Mouse (Mus musculus): ENCODE data around the gene Wfdc1.

Wfdc1 gene

GRCm38 (mm10) chr8:119666219-119666951 is at the start of gene Wfdc1:
Gene Wfdc1, plus strand, starts transcription at chr8:119666365.
- no peak for DNase-seq (ENCODE audit: extremely low read depth, insufficient read length, low spot score)

- DNase-seq (ENCODE audit: extremely low read depth, insufficient read length, low spot score): no peak
Observed at GRCm38 (mm10) chr8:119616811-119617210, 49.4 kb upstream of the Wfdc1 start.

GRCm38 (mm10) chr8:119617586-119617985 is 48.6 kb upstream of the Wfdc1 start:
- no peak for DNase-seq (ENCODE audit: extremely low read depth, insufficient read length, low spot score)

- no peak for DNase-seq (ENCODE audit: extremely low read depth, insufficient read length, low spot score)
Observed at GRCm38 (mm10) chr8:119618887-119619286, 47.3 kb upstream of the Wfdc1 start.

- no peak for DNase-seq (ENCODE audit: extremely low read depth, insufficient read length, low spot score)
Observed at GRCm38 (mm10) chr8:119620116-119620840, 45.9 kb upstream of the Wfdc1 start.

- no peak for DNase-seq (ENCODE audit: extremely low read depth, insufficient read length, low spot score)
Observed at GRCm38 (mm10) chr8:119620848-119621465, 45.2 kb upstream of the Wfdc1 start.

- no peak for DNase-seq (ENCODE audit: extremely low read depth, insufficient read length, low spot score)
Observed at GRCm38 (mm10) chr8:119622555-119622954, 43.6 kb upstream of the Wfdc1 start.

- DNase-seq (ENCODE audit: extremely low read depth, insufficient read length, low spot score): no peak
Observed at GRCm38 (mm10) chr8:119623061-119623460, 43.1 kb upstream of the Wfdc1 start.

GRCm38 (mm10) chr8:119623744-119624143 is 42.4 kb upstream of the Wfdc1 start:
- no peak for DNase-seq (ENCODE audit: extremely low read depth, insufficient read length, low spot score)

GRCm38 (mm10) chr8:119624916-119625315 is 41.2 kb upstream of the Wfdc1 start:
- DNase-seq (ENCODE audit: extremely low read depth, insufficient read length, low spot score): no peak

GRCm38 (mm10) chr8:119625788-119626187 is 40.4 kb upstream of the Wfdc1 start:
- DNase-seq (ENCODE audit: extremely low read depth, insufficient read length, low spot score): no peak

- no peak for DNase-seq (ENCODE audit: extremely low read depth, insufficient read length, low spot score)
Observed at GRCm38 (mm10) chr8:119627199-119627598, 39.0 kb upstream of the Wfdc1 start.

- DNase-seq (ENCODE audit: extremely low read depth, insufficient read length, low spot score): no peak
Observed at GRCm38 (mm10) chr8:119627613-119628359, 38.4 kb upstream of the Wfdc1 start.

- DNase-seq (ENCODE audit: extremely low read depth, insufficient read length, low spot score): no peak
Observed at GRCm38 (mm10) chr8:119630841-119631240, 35.3 kb upstream of the Wfdc1 start.

- no peak for DNase-seq (ENCODE audit: extremely low read depth, insufficient read length, low spot score)
Observed at GRCm38 (mm10) chr8:119632246-119632645, 33.9 kb upstream of the Wfdc1 start.

- no peak for DNase-seq (ENCODE audit: extremely low read depth, insufficient read length, low spot score)
Observed at GRCm38 (mm10) chr8:119632909-119633308, 33.3 kb upstream of the Wfdc1 start.

GRCm38 (mm10) chr8:119634616-119635336 is 31.4 kb upstream of the Wfdc1 start:
- no peak for DNase-seq (ENCODE audit: extremely low read depth, insufficient read length, low spot score)

- DNase-seq (ENCODE audit: extremely low read depth, insufficient read length, low spot score): no peak
Observed at GRCm38 (mm10) chr8:119635378-119635777, 30.8 kb upstream of the Wfdc1 start, which contains the start of gene Kcng4. Gene Kcng4, minus strand, starts transcription at chr8:119635680.

GRCm38 (mm10) chr8:119635958-119636357 is 30.2 kb upstream of the Wfdc1 start:
- DNase-seq (ENCODE audit: extremely low read depth, insufficient read length, low spot score): no peak

GRCm38 (mm10) chr8:119636766-119637165 is 29.4 kb upstream of the Wfdc1 start:
- DNase-seq (ENCODE audit: extremely low read depth, insufficient read length, low spot score): no peak

Measured in 3134 (cell line).